Mouse (Mus musculus): ENCODE data around the gene Hcn1. TPM values are rescaled to one million over a fixed set of nuclear protein-coding genes. Genes with fewer than 3 reads are reported as not detected.
"Not testable (repeated sequence)": the region's sequence is repeated elsewhere in the genome, so short reads cannot be mapped to it uniquely, and the experiment has no call there.

Hcn1 gene
- polyA plus RNA-seq, 1 experiment from 2014 or later: 0.10 TPM

- H3K4me1 ChIP-seq: no peaks in the 10 kb centered on the region
- H3K9me3 ChIP-seq: no peaks in the 10 kb centered on the region
- WGBS: 94% methylated on average over 2 of the region's 2 CpGs
- H3K36me3 ChIP-seq: no peaks in the 10 kb centered on the region
- H3K4me3 ChIP-seq: no peak overlapping the region
- H3K4me2 ChIP-seq (replicated peaks): no peak overlapping the region
- no peak overlapping the region for H3K9ac ChIP-seq (replicated peaks)
- H3K27me3 ChIP-seq: no peaks in the 10 kb centered on the region
- no peak for ATAC-seq (ENCODE audit: low FRiP score, low read depth)
- H3K27ac ChIP-seq (replicated peaks): no peak overlapping the region
Measured at GRCm38 (mm10) chr13:117999767-118000488, 397.8 kb downstream of the Hcn1 start.

GRCm38 (mm10) chr13:118000538-118000937 is 398.4 kb downstream of the Hcn1 start:
- Histone ChIP-seq H3K9ac (replicated peaks) (no peak overlapping the region), H3K36me3 (no peaks in the 10 kb centered on the region), H3K9me3 (no peaks in the 10 kb centered on the region), H3K4me3 (no peak overlapping the region), H3K4me2 (replicated peaks) (no peak overlapping the region), H3K27ac (replicated peaks) (no peak overlapping the region), H3K4me1 (no peaks in the 10 kb centered on the region), H3K27me3 (no peaks in the 10 kb centered on the region)
- no peak for ATAC-seq (ENCODE audit: low FRiP score, low read depth)
- WGBS: 82% methylated on average over 2 of the region's 2 CpGs

- H3K9me3 ChIP-seq: no peaks in the 10 kb centered on the region
- ATAC-seq (ENCODE audit: low FRiP score, low read depth): no peak
- no peaks in the 10 kb centered on the region for H3K4me1 ChIP-seq
- 93% methylated on average over 1 of the region's 1 CpGs for WGBS
- no peaks in the 10 kb centered on the region for H3K36me3 ChIP-seq
- H3K27ac ChIP-seq (replicated peaks): no peak overlapping the region
- no peak overlapping the region for H3K4me2 ChIP-seq (replicated peaks)
- no peaks in the 10 kb centered on the region for H3K27me3 ChIP-seq
- no peak overlapping the region for H3K4me3 ChIP-seq
- no peak overlapping the region for H3K9ac ChIP-seq (replicated peaks)
Measured at GRCm38 (mm10) chr13:118021176-118021575, 419.1 kb downstream of the Hcn1 start.

- H3K27ac ChIP-seq (replicated peaks); H3K4me1 ChIP-seq; H3K4me3 ChIP-seq; ATAC-seq (ENCODE audit: low FRiP score, low read depth); H3K36me3 ChIP-seq; H3K9ac ChIP-seq (replicated peaks); H3K9me3 ChIP-seq; H3K4me2 ChIP-seq (replicated peaks); H3K27me3 ChIP-seq: not testable (repeated sequence)
Measured at GRCm38 (mm10) chr13:118022891-118023290, 420.8 kb downstream of the Hcn1 start.

GRCm38 (mm10) chr13:118023381-118023780 is 421.3 kb downstream of the Hcn1 start:
- 93% methylated on average over 5 of the region's 5 CpGs for WGBS
- ATAC-seq (ENCODE audit: low FRiP score, low read depth): no peak
- no peaks in the 10 kb centered on the region for H3K27me3 ChIP-seq
- no peaks in the 10 kb centered on the region for H3K36me3 ChIP-seq
- H3K4me3 ChIP-seq: no peak overlapping the region
- H3K9ac ChIP-seq (replicated peaks): no peak overlapping the region
- H3K4me2 ChIP-seq (replicated peaks): no peak overlapping the region
- H3K4me1 ChIP-seq: no peaks in the 10 kb centered on the region
- H3K9me3 ChIP-seq: no peaks in the 10 kb centered on the region
- H3K27ac ChIP-seq (replicated peaks): no peak overlapping the region

- Histone ChIP-seq H3K27me3 (no peaks in the 10 kb centered on the region), H3K4me1 (no peaks in the 10 kb centered on the region), H3K4me3 (no peak overlapping the region), H3K27ac (replicated peaks) (no peak overlapping the region), H3K36me3 (no peaks in the 10 kb centered on the region), H3K9ac (replicated peaks) (no peak overlapping the region), H3K4me2 (replicated peaks) (no peak overlapping the region), H3K9me3 (no peaks in the 10 kb centered on the region)
- 83% methylated on average over 2 of the region's 2 CpGs for WGBS
- ATAC-seq (ENCODE audit: low FRiP score, low read depth): no peak
Measured at GRCm38 (mm10) chr13:118026510-118026909, 424.4 kb downstream of the Hcn1 start.

GRCm38 (mm10) chr13:118027868-118028267 is 425.7 kb downstream of the Hcn1 start:
- Histone ChIP-seq H3K4me3 (no peak overlapping the region), H3K27ac (replicated peaks) (no peak overlapping the region), H3K9ac (replicated peaks) (no peak overlapping the region), H3K27me3 (no peaks in the 10 kb centered on the region), H3K4me2 (replicated peaks) (no peak overlapping the region), H3K4me1 (no peaks in the 10 kb centered on the region), H3K9me3 (no peaks in the 10 kb centered on the region), H3K36me3 (no peaks in the 10 kb centered on the region)
- 52% methylated on average over 3 of the region's 3 CpGs for WGBS
- no peak for ATAC-seq (ENCODE audit: low FRiP score, low read depth)

- 81% methylated on average over 4 of the region's 4 CpGs for WGBS
- H3K36me3 ChIP-seq: no peaks in the 10 kb centered on the region
- H3K4me3 ChIP-seq: no peak overlapping the region
- H3K4me1 ChIP-seq: no peaks in the 10 kb centered on the region
- no peak overlapping the region for H3K4me2 ChIP-seq (replicated peaks)
- no peak overlapping the region for H3K9ac ChIP-seq (replicated peaks)
- H3K27ac ChIP-seq (replicated peaks): no peak overlapping the region
- H3K27me3 ChIP-seq: no peaks in the 10 kb centered on the region
- no peak for ATAC-seq (ENCODE audit: low FRiP score, low read depth)
- H3K9me3 ChIP-seq: no peaks in the 10 kb centered on the region
Measured at GRCm38 (mm10) chr13:118028662-118029061, 426.5 kb downstream of the Hcn1 start.

GRCm38 (mm10) chr13:118029579-118029978 is 427.5 kb downstream of the Hcn1 start:
- H3K36me3 ChIP-seq: no peaks in the 10 kb centered on the region
- no peak overlapping the region for H3K4me3 ChIP-seq
- no peak overlapping the region for H3K27ac ChIP-seq (replicated peaks)
- no peak overlapping the region for H3K9ac ChIP-seq (replicated peaks)
- ATAC-seq (ENCODE audit: low FRiP score, low read depth): no peak
- H3K4me2 ChIP-seq (replicated peaks): no peak overlapping the region
- H3K27me3 ChIP-seq: no peaks in the 10 kb centered on the region
- no peaks in the 10 kb centered on the region for H3K9me3 ChIP-seq
- H3K4me1 ChIP-seq: no peaks in the 10 kb centered on the region
- WGBS: 75% methylated on average over 3 of the region's 3 CpGs

- H3K27me3 ChIP-seq: no peaks in the 10 kb centered on the region
- 77% methylated on average over 5 of the region's 5 CpGs for WGBS
- no peak for ATAC-seq (ENCODE audit: low FRiP score, low read depth)
- no peak overlapping the region for H3K27ac ChIP-seq (replicated peaks)
- no peak overlapping the region for H3K4me3 ChIP-seq
- H3K4me2 ChIP-seq (replicated peaks): no peak overlapping the region
- no peak overlapping the region for H3K9ac ChIP-seq (replicated peaks)
- no peaks in the 10 kb centered on the region for H3K9me3 ChIP-seq
- no peaks in the 10 kb centered on the region for H3K4me1 ChIP-seq
- H3K36me3 ChIP-seq: no peaks in the 10 kb centered on the region
Measured at GRCm38 (mm10) chr13:118035598-118035997, 433.5 kb downstream of the Hcn1 start.
